Mouse (Mus musculus) embryo, embryonic 10 days (tissue): ENCODE data around the gene Map3k11.

Experiments
- DNase-seq: peaks from one replicate; pipeline ENCODE4 v3.0.0-alpha.2; 2015; ENCODE audit warnings: low spot score

Map3k11 gene

GRCm38 (mm10) chr19:5688200-5689087 is at the start of gene Map3k11, which contains the start of gene Pcnx3:
TSS of gene Map3k11 (plus strand) at chr19:5688742.
TSS of gene Pcnx3 (minus strand) at chr19:5688908.
- peak; percentile 97 for DNase-seq

- DNase-seq = no peak
Measured at GRCm38 (mm10) chr19:5640339-5640738, 48.2 kb upstream of the Map3k11 start.

GRCm38 (mm10) chr19:5641021-5641420 is 47.5 kb upstream of the Map3k11 start:
- no peak for DNase-seq

- no peak for DNase-seq
Measured at GRCm38 (mm10) chr19:5641641-5642040, 46.9 kb upstream of the Map3k11 start.

GRCm38 (mm10) chr19:5645280-5645679 is 43.3 kb upstream of the Map3k11 start:
- DNase-seq = no peak

GRCm38 (mm10) chr19:5646731-5647330 is 41.7 kb upstream of the Map3k11 start:
- no peak for DNase-seq

GRCm38 (mm10) chr19:5647791-5648190 is 40.8 kb upstream of the Map3k11 start:
- no peak for DNase-seq

GRCm38 (mm10) chr19:5648401-5649297 is 39.9 kb upstream of the Map3k11 start:
- peak; percentile 91 for DNase-seq

GRCm38 (mm10) chr19:5649298-5649741 is 39.2 kb upstream of the Map3k11 start:
- DNase-seq = no peak

GRCm38 (mm10) chr19:5651502-5652274 is 36.9 kb upstream of the Map3k11 start:
- DNase-seq = no peak

- DNase-seq = no peak
Measured at GRCm38 (mm10) chr19:5652570-5652969, 36.0 kb upstream of the Map3k11 start.

GRCm38 (mm10) chr19:5653969-5654719 is 34.4 kb upstream of the Map3k11 start:
- DNase-seq = peak; percentile 74

- DNase-seq = peak; percentile 24
Measured at GRCm38 (mm10) chr19:5654720-5655298, 33.7 kb upstream of the Map3k11 start.

GRCm38 (mm10) chr19:5660942-5661751 is 27.4 kb upstream of the Map3k11 start:
- no peak for DNase-seq

GRCm38 (mm10) chr19:5662310-5662709 is 26.2 kb upstream of the Map3k11 start:
- no peak for DNase-seq

- peak; percentile 90 for DNase-seq
Measured at GRCm38 (mm10) chr19:5662981-5663913, 25.3 kb upstream of the Map3k11 start, which contains the start of gene Sipa1. TSS of gene Sipa1 (minus strand) at chr19:5663707.

GRCm38 (mm10) chr19:5664669-5665257 is 23.8 kb upstream of the Map3k11 start:
- DNase-seq = no peak

- no peak for DNase-seq
Measured at GRCm38 (mm10) chr19:5665465-5665864, 23.1 kb upstream of the Map3k11 start.
